Mouse (Mus musculus) myocyte (in vitro differentiated cells): ENCODE results near the gene Son. TPM values are rescaled to one million over a fixed set of nuclear protein-coding genes. Genes with fewer than 3 reads are reported as not detected.

ENCODE experiments used
- H3K27me3 ChIP-seq: one replicate; pipeline ENCODE4 v1.6.1; 2011; ENCODE audit not compliant: control insufficient read depth, insufficient read depth, insufficient read length
- H3K36me3 ChIP-seq: one replicate; pipeline ENCODE4 v1.6.1; 2011; ENCODE audit not compliant: control insufficient read depth, insufficient read depth
- H3K4me2 ChIP-seq: one replicate; pipeline ENCODE4 v1.6.1; 2011; ENCODE audit warnings: low read depth, control low read depth
- H3K4me3 ChIP-seq: one replicate; pipeline ENCODE4 v1.5.1; 2011; ENCODE audit warnings: mild to moderate bottlenecking, control low read depth, moderate library complexity
- H3K79me2 ChIP-seq: one replicate; pipeline ENCODE4 v1.6.1; 2011; ENCODE audit not compliant: control insufficient read depth, insufficient read depth
- H3ac ChIP-seq: one replicate; pipeline ENCODE4 v1.6.1; 2011; ENCODE audit not compliant: control insufficient read depth, insufficient read length
- CEBPB ChIP-seq: IDR thresholded peaks from 2 replicates; pipeline ENCODE4 v1.6.1; 2011; ENCODE audit warnings: mild to moderate bottlenecking, moderate library complexity; ENCODE audit not compliant: poor library complexity, insufficient read depth, severe bottlenecking
- E2F4 ChIP-seq: IDR thresholded peaks from one replicate; pipeline ENCODE4 v1.6.1; 2011; ENCODE audit warnings: mild to moderate bottlenecking, control low read depth, moderate library complexity; ENCODE audit not compliant: insufficient read depth
- MAX ChIP-seq: IDR thresholded peaks from one replicate; pipeline ENCODE4 v1.6.1; 2011; ENCODE audit warnings: low read depth, mild to moderate bottlenecking, control low read depth
- MYOD1 ChIP-seq, 3 experiments: IDR thresholded peaks; one replicate each; pipeline ENCODE4 v1.6.1; 2011; ENCODE audit warnings: control low read depth in 2 of 3, low read depth in 2 of 3, mild to moderate bottlenecking in 2 of 3, moderate library complexity in 1 of 3; ENCODE audit not compliant: insufficient read length in 2 of 3, control insufficient read depth in 1 of 3
- MYOG ChIP-seq, 3 experiments: IDR thresholded peaks; one replicate each; pipeline ENCODE4 v1.6.1; 2011; ENCODE audit warnings: control low read depth in 2 of 3, low read depth in 2 of 3, mild to moderate bottlenecking in 2 of 3; ENCODE audit not compliant: insufficient read length in 2 of 3, control insufficient read depth in 1 of 3, insufficient read depth in 1 of 3
- POLR2A ChIP-seq: IDR thresholded peaks from one replicate; pipeline ENCODE4 v1.6.1; 2011; ENCODE audit warnings: low read depth, mild to moderate bottlenecking, control low read depth, moderate library complexity; ENCODE audit not compliant: insufficient read length
- POLR2AphosphoS2 ChIP-seq: IDR thresholded peaks from one replicate; pipeline ENCODE4 v1.6.1; 2011; ENCODE audit warnings: low read depth, control low read depth; ENCODE audit not compliant: insufficient read length
- REST ChIP-seq: IDR thresholded peaks from one replicate; pipeline ENCODE4 v1.6.1; 2011; ENCODE audit warnings: mild to moderate bottlenecking, control low read depth, moderate library complexity; ENCODE audit not compliant: insufficient read depth, insufficient read length
- SRF ChIP-seq: IDR thresholded peaks from one replicate; pipeline ENCODE4 v1.6.1; 2011; ENCODE audit warnings: low read depth; ENCODE audit not compliant: control insufficient read depth, insufficient read length
- TCF12 ChIP-seq: IDR thresholded peaks from one replicate; pipeline ENCODE4 v1.6.1; 2011; ENCODE audit warnings: mild to moderate bottlenecking, control low read depth; ENCODE audit not compliant: poor library complexity, insufficient read depth, severe bottlenecking
- TCF3 ChIP-seq: IDR thresholded peaks from one replicate; pipeline ENCODE4 v1.6.1; 2011; ENCODE audit warnings: low read depth, control low read depth; ENCODE audit not compliant: insufficient read length
- USF1 ChIP-seq: IDR thresholded peaks from one replicate; pipeline ENCODE4 v1.6.1; 2011; ENCODE audit warnings: low read depth, mild to moderate bottlenecking, control low read depth, moderate library complexity
- polyA plus RNA-seq: library from polyadenylated mRNA; unstranded; fragments of >200 nt; fragmentation: generic; extraction: Trizol; gene quantifications from one replicate; pipeline ENCODE4 v1.2.1, GENCODE M21; 2012; ENCODE audit warnings: missing spikeins

Gene Son
- polyA plus RNA-seq, 1 experiment: 48.7 TPM

- Histone ChIP-seq H3K4me2 (no peak overlapping the region), H3K79me2 (peaks cover 96% of the 10 kb centered on the region), H3ac (no peak overlapping the region), H3K36me3 (peaks cover 81% of the 10 kb centered on the region), H3K27me3 (no peaks in the 10 kb centered on the region), H3K4me3 (no peak overlapping the region)
- peak; percentile 30 for TF ChIP-seq POLR2AphosphoS2
- TF ChIP-seq MYOD1 (IDR thresholded peaks at IDR 0.05; ENCODE audit: control insufficient read depth in 1 of 3, insufficient read length in 2 of 3, low read depth in 2 of 3): no peak
Observed at GRCm38 (mm10) chr16:91657285-91657684, 10.0 kb downstream of the Son start.

GRCm38 (mm10) chr16:91658471-91658870 is 11.2 kb downstream of the Son start:
- TF ChIP-seq MAX (no peak), USF1 (no peak), POLR2A (no peak), E2F4 (no peak), MYOD1 (IDR thresholded peaks at IDR 0.05; ENCODE audit: control insufficient read depth in 1 of 3, insufficient read length in 2 of 3, low read depth in 2 of 3) (no peak), CEBPB (no peak), SRF (no peak), TCF3 (no peak), POLR2AphosphoS2 (no peak), REST (no peak), MYOG (IDR thresholded peaks at IDR 0.05; ENCODE audit: control insufficient read depth in 1 of 3, insufficient read depth in 1 of 3, insufficient read length in 2 of 3, low read depth in 2 of 3) (no peak), TCF12 (no peak)
- peaks cover 85% of the 10 kb centered on the region for H3K36me3 ChIP-seq
- peaks cover 89% of the 10 kb centered on the region for H3K79me2 ChIP-seq
- no peak overlapping the region for H3ac ChIP-seq
- no peaks in the 10 kb centered on the region for H3K27me3 ChIP-seq
- no peak overlapping the region for H3K4me2 ChIP-seq
- H3K4me3 ChIP-seq: no peak overlapping the region

GRCm38 (mm10) chr16:91659798-91660197 is 12.5 kb downstream of the Son start:
- H3K4me2 ChIP-seq: no peak overlapping the region
- peaks cover 78% of the 10 kb centered on the region for H3K79me2 ChIP-seq
- no peaks in the 10 kb centered on the region for H3K27me3 ChIP-seq
- peak; percentile 14 for TF ChIP-seq POLR2AphosphoS2
- no peak for TF ChIP-seq POLR2A
- H3K36me3 ChIP-seq: peaks cover 90% of the 10 kb centered on the region
- H3ac ChIP-seq: no peak overlapping the region
- no peak overlapping the region for H3K4me3 ChIP-seq

GRCm38 (mm10) chr16:91661397-91661796 is 14.1 kb downstream of the Son start:
- Histone ChIP-seq H3K27me3 (no peaks in the 10 kb centered on the region), H3K79me2 (peaks cover 65% of the 10 kb centered on the region), H3K4me2 (no peak overlapping the region), H3ac (no peak overlapping the region), H3K4me3 (no peak overlapping the region), H3K36me3 (peaks cover 91% of the 10 kb centered on the region)
- no peak for TF ChIP-seq SRF

GRCm38 (mm10) chr16:91662336-91662735 is 15.0 kb downstream of the Son start:
- peaks cover 65% of the 10 kb centered on the region for H3K79me2 ChIP-seq

More at GRCm38 (mm10) chr16:91662336-91662735, 15.0 kb downstream of the Son start:
- Histone ChIP-seq H3ac (no peak overlapping the region), H3K36me3 (peaks cover 83% of the 10 kb centered on the region), H3K4me2 (no peak overlapping the region), H3K4me3 (no peak overlapping the region), H3K27me3 (no peaks in the 10 kb centered on the region)
- TF ChIP-seq MYOG (IDR thresholded peaks at IDR 0.05; ENCODE audit: control insufficient read depth in 1 of 3, insufficient read depth in 1 of 3, insufficient read length in 2 of 3, low read depth in 2 of 3) (no peak), POLR2AphosphoS2 (no peak), E2F4 (no peak), USF1 (no peak), MAX (no peak), POLR2A (no peak), SRF (no peak), TCF3 (no peak), CEBPB (no peak), MYOD1 (IDR thresholded peaks at IDR 0.05; ENCODE audit: control insufficient read depth in 1 of 3, insufficient read length in 2 of 3, low read depth in 2 of 3) (no peak), REST (no peak), TCF12 (no peak)
